Mouse (Mus musculus) liver, embryonic 18 days (tissue): ENCODE results near the gene Zfp810. TPM values are rescaled to one million over a fixed set of nuclear protein-coding genes. Genes with fewer than 3 reads are reported as not detected.

Experiments used
- polyA plus RNA-seq: library from polyadenylated mRNA; depleted of rRNA; stranded (reverse); fragments of >200 nt; gene quantifications from 2 replicates; pipeline ENCODE4 v1.2.3, GENCODE M21; 2012; rRNA removed

Gene Zfp810
- polyA plus RNA-seq = 4.1 and 4.8 TPM in 2 replicates

DNA sequence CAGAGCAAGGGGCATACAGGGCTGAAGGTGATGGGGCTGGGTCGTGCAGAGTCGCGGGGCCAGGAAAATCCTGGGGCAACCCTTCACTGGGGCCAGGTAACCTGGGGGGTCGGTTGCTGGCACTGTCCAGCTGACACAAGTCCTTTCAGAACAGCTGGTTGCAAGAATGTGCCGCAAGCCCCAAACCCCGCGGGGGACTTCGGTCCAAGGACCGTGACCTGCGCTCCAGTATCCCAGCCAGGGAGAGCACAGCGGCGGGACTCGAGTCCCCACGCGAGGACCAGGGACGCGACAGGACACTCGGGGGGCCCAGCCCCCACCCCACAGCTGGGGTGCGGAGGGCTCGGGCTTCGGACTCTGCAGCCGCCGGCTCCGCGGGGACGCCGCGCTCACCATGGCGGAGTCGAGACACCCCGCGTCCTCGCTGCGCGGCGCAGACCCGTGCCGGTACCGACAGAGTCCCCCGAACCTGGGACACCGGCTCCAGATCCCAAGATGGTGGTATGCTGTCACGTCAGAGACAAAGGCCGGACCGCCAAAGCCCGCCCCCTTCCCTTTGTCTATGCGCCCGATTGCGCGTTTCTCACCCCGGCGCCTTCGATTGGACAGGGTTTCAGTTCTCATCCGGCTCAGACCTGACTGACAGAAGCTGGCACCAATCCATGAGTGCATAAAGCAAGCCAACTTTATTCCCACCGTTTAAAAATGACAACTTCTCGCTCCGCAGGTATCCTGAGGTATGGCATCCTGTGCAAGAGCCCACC lies at the start of gene Zfp810:
Gene Zfp810, minus strand, starts transcription at position 493 of the 764 bp plus-strand sequence.

DNA sequence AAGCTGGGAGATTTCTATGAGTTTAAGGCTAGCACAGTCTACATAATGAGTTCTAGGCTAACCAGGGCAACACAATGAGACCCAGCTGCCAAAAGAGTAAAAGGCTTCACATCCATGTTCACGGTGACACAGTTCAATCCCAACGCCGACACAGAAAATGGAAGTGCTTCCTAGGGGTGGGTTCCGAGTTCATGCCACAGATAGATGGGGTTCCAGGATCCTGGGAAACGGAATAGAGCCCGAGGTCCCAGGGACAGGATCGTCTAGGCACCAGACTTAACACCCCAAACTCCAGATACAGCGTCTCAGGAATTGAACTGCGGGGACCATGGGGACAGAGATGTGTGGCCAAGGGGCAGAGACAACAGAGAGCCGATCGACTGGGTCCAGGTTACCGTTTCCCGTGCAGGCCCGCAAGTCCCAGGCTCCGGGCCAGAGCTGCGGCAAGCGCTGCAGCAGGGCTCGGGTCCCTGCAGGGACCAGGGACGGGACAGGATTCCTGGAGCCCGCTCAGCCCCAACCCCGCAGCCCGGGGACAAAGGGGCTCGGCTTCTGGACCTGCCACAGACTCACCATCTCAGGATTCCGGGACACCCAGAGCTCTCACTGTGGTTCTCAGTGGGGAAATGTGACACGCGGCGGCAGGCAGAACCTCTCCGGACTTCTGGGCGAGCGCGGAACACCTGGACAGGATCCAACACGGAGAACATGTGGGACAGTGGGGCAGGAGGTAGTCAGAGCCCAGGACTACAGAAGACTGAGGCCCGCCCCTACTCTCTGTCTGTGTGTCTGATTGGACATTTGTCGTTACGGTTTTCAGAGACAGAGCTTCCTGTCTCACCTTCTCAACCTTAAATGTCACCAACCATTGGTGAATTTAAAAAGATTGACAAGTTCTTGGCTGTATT lies 48.0 kb downstream of the Zfp810 start, which contains the start of gene Zfp599:
Gene Zfp599, minus strand, starts transcription at position 712 of the 908 bp plus-strand sequence.

Other genes with a start within 250 kb of the Zfp810 start
- gene Gm49318, start 236.4 kb downstream of the Zfp810 start, polyA plus RNA-seq = not detected in 2 replicates
- gene Zfp653, start 236.3 kb downstream of the Zfp810 start, polyA plus RNA-seq = 9.9 and 13.0 TPM in 2 replicates
- 14.9 and 15.9 TPM in 2 replicates for gene Ecsit, start 222.2 kb downstream of the Zfp810 start, polyA plus RNA-seq
- 0.42 and 0.54 TPM in 2 replicates for gene Cnn1, start 208.4 kb downstream of the Zfp810 start, polyA plus RNA-seq
- 51.8 and 57.2 TPM in 2 replicates for gene Elof1, start 190.5 kb downstream of the Zfp810 start, polyA plus RNA-seq
- gene Acp5, start 171.9 kb downstream of the Zfp810 start, polyA plus RNA-seq = 142 and 178 TPM in 2 replicates
- gene Pigyl, start 150.8 kb downstream of the Zfp810 start, polyA plus RNA-seq = 27.8 and 33.3 TPM in 2 replicates
- gene Zfp872, start 119.6 kb downstream of the Zfp810 start, polyA plus RNA-seq = 0.02 and 0.04 TPM in 2 replicates
- 4.5 and 4.6 TPM in 2 replicates for gene Zfp809, start 81.9 kb downstream of the Zfp810 start, polyA plus RNA-seq
- 0.53 and 0.61 TPM in 2 replicates for gene Zfp599, start 47.8 kb downstream of the Zfp810 start, polyA plus RNA-seq
- 9.3 and 11.3 TPM in 2 replicates for gene Anln, start 81.5 kb upstream of the Zfp810 start, polyA plus RNA-seq
- gene 9530077C05Rik, start 103.9 kb upstream of the Zfp810 start, polyA plus RNA-seq = 0.94 TPM in 2 replicates
- not detected in 2 replicates for gene Gm17545, start 146.6 kb upstream of the Zfp810 start, polyA plus RNA-seq
- 29.0 and 29.2 TPM in 2 replicates for gene Rp9, start 162.1 kb upstream of the Zfp810 start, polyA plus RNA-seq
- 2.6 and 3.0 TPM in 2 replicates for gene Bbs9, start 168.1 kb upstream of the Zfp810 start, polyA plus RNA-seq